Mouse (Mus musculus): ENCODE results near the gene Hs3st2. TPM values are rescaled to one million over a fixed set of nuclear protein-coding genes. Genes with fewer than 3 reads are reported as not detected.

Gene Hs3st2
- polyA plus RNA-seq, 1 experiment from 2014 or later: 0.22 TPM

GRCm38 (mm10) chr7:121411507-121411898, 19.8 kb downstream of the Hs3st2 start:
- H3K4me1 ChIP-seq (ENCODE audit: insufficient read depth): no peaks in the 10 kb centered on the region
- no peaks in the 10 kb centered on the region for H3K27me3 ChIP-seq (ENCODE audit: insufficient read depth, low read length)
- TF ChIP-seq CTCF (IDR thresholded peaks at IDR 0.05; ENCODE audit: low read depth): no peak
- no peaks in the 10 kb centered on the region for H3K9me3 ChIP-seq (ENCODE audit: low read depth, low read length)
- no peaks in the 10 kb centered on the region for H3K36me3 ChIP-seq (ENCODE audit: insufficient read depth)
- no peak for ATAC-seq (ENCODE audit: insufficient read depth)
- no peak overlapping the region for H3K4me3 ChIP-seq (ENCODE audit: low read depth, low read length)
- WGBS: 72% methylated on average over 7 of the region's 7 CpGs
- no peak for DNase-seq
- no peak overlapping the region for H3K9ac ChIP-seq
- H3K4me2 ChIP-seq: no peak overlapping the region
- no peak overlapping the region for H3K27ac ChIP-seq (ENCODE audit: low read depth)

DNA sequence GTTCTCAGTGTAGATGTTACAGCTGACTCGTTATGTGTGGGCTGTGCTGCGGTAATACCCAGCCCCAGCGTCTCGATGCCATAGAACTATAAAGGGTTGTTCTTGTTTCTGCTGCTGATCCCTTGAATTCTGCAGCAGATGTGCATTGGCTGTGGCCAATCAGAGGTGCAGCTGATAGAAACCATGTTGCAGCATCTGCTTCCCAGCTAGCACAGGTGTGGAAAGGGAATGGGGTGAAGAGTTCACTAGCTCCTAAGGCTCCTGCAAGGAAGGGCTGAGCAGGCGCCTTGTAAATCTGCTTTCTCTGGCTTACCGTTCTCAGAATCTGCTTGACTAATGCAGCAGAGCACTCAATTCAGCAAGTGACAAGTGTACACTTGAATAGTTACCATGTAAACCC, 45.2 kb downstream of the Hs3st2 start:
- H3K36me3 ChIP-seq (ENCODE audit: insufficient read depth): no peaks in the 10 kb centered on the region
- TF ChIP-seq CTCF (IDR thresholded peaks at IDR 0.05; ENCODE audit: low read depth): no peak
- no peak overlapping the region for H3K27ac ChIP-seq (ENCODE audit: low read depth)
- ATAC-seq (ENCODE audit: insufficient read depth): no peak
- no peak overlapping the region for H3K9ac ChIP-seq
- no peak for DNase-seq
- no peak overlapping the region for H3K4me2 ChIP-seq
- no peaks in the 10 kb centered on the region for H3K9me3 ChIP-seq (ENCODE audit: low read depth, low read length)
- WGBS: 66% methylated on average over 6 of the region's 6 CpGs
- no peaks in the 10 kb centered on the region for H3K27me3 ChIP-seq (ENCODE audit: insufficient read depth, low read length)
- H3K4me3 ChIP-seq (ENCODE audit: low read depth, low read length): no peak overlapping the region
- H3K4me1 ChIP-seq (ENCODE audit: insufficient read depth): no peaks in the 10 kb centered on the region

DNA sequence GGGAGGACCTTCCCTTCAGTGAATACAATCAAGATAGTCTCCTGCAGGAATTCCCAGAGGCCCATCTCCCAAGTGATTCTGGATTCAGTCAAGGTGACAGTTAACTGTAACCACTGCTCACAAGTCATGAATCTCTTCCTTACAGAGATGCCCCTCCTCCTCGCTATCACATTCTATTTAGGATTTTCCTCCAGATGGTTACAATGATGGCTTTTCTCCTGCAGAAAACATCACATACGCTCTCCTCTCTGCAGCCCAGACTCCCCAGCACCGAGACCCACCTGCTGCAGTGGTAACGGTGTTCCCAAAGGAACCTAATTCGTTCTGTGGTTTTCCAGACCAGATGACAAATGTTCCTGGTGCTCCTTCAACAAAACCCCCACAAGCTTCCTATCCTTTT, 49.5 kb downstream of the Hs3st2 start:
- H3K4me2 ChIP-seq: no peak overlapping the region
- no peak overlapping the region for H3K9ac ChIP-seq
- H3K27me3 ChIP-seq (ENCODE audit: insufficient read depth, low read length): no peaks in the 10 kb centered on the region
- H3K4me3 ChIP-seq (ENCODE audit: low read depth, low read length): no peak overlapping the region
- ATAC-seq (ENCODE audit: insufficient read depth) (no peak), DNase-seq (no peak)
- no peaks in the 10 kb centered on the region for H3K36me3 ChIP-seq (ENCODE audit: insufficient read depth)
- H3K27ac ChIP-seq (ENCODE audit: low read depth): no peak overlapping the region
- no peaks in the 10 kb centered on the region for H3K9me3 ChIP-seq (ENCODE audit: low read depth, low read length)
- WGBS: 77% methylated on average over 5 of the region's 5 CpGs
- H3K4me1 ChIP-seq (ENCODE audit: insufficient read depth): no peaks in the 10 kb centered on the region
- TF ChIP-seq CTCF (IDR thresholded peaks at IDR 0.05; ENCODE audit: low read depth): no peak

GRCm38 (mm10) chr7:121444336-121444735, 52.7 kb downstream of the Hs3st2 start:
- no peak for ATAC-seq (ENCODE audit: insufficient read depth)
- Histone ChIP-seq H3K27me3 (ENCODE audit: insufficient read depth, low read length) (no peaks in the 10 kb centered on the region), H3K4me2 (no peak overlapping the region), H3K9me3 (ENCODE audit: low read depth, low read length) (no peaks in the 10 kb centered on the region), H3K4me1 (ENCODE audit: insufficient read depth) (no peaks in the 10 kb centered on the region), H3K27ac (ENCODE audit: low read depth) (no peak overlapping the region), H3K4me3 (ENCODE audit: low read depth, low read length) (no peak overlapping the region), H3K36me3 (ENCODE audit: insufficient read depth) (no peaks in the 10 kb centered on the region), H3K9ac (no peak overlapping the region)
- no peak for TF ChIP-seq CTCF (IDR thresholded peaks at IDR 0.05; ENCODE audit: low read depth)
- no peak for DNase-seq
- WGBS: 69% methylated on average over 7 of the region's 7 CpGs

DNA sequence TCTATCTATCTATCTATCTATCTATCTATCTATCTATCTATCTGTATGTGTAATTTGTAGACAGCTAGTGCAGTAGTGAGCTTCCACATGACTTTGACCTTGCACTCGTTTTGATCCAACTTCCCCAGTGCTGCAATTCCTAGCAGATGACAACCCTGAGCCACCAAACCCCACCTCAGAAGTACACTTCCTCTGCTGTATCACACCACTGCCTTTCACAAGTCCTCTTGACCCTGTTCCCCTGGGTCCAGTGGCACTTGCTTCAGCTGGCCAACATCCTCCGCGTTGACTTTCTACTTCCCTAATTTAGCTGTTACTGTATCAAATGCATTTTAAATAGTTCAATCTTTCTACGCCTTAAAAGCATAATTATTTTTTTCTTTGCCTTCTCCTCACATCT, 54.6 kb downstream of the Hs3st2 start:
- TF ChIP-seq CTCF (IDR thresholded peaks at IDR 0.05; ENCODE audit: low read depth): no peak
- no peak for DNase-seq
- WGBS: 78% methylated on average over 4 of the region's 4 CpGs

DNA sequence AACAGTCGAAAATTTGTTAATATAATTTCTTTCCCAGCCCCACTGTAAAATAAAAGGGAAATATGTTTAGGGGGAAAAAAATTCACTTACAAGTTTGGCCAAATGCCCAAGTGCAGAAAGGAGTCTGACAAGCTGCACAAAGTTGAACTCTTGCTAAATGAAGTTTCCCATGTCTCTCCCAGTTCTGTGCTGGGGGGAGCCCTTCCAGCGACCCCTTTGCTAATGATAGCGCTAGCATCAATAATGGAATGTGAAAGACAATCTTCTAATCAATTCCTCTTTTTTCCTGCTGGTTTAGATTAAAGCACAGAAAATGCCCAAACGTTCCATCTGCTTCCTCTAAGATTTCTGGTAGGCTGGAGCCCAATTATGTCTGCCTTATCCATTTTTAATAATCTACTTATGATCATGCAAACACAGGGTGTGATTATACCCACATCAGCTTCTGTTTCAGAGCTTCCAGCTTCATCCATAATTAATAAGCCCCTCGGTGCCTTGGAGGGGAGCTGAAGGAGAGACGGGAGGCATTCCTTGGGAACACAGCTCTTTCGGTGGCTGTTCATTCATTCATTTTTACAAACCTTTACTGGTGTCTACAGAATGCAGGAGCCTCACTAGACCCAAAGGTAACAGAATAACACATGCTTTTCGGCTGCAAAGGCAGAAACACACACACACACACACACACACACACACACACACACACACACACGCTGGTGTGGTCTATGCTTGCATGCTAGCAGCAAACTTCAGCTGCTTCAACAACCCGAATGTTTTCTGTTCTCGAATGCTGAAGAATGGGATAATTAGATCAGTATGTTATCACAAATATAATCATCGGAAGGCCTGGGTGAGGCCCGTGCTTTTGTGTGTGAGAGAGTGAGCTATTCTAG, 59.5 kb downstream of the Hs3st2 start:
- no peaks in the 10 kb centered on the region for H3K27me3 ChIP-seq (ENCODE audit: insufficient read depth, low read length)
- no peak overlapping the region for H3K27ac ChIP-seq (ENCODE audit: low read depth)
- ATAC-seq (ENCODE audit: insufficient read depth): no peak
- no peak for TF ChIP-seq CTCF (IDR thresholded peaks at IDR 0.05; ENCODE audit: low read depth)
- no peaks in the 10 kb centered on the region for H3K4me1 ChIP-seq (ENCODE audit: insufficient read depth)
- no peaks in the 10 kb centered on the region for H3K9me3 ChIP-seq (ENCODE audit: low read depth, low read length)
- H3K36me3 ChIP-seq (ENCODE audit: insufficient read depth): no peaks in the 10 kb centered on the region
- no peak overlapping the region for H3K9ac ChIP-seq
- H3K4me2 ChIP-seq: no peak overlapping the region
- DNase-seq: peak; percentile 5
- no peak overlapping the region for H3K4me3 ChIP-seq (ENCODE audit: low read depth, low read length)
- 55% methylated on average over 13 of the region's 13 CpGs for WGBS

More for the DNA sequence above, 54.6 kb downstream of the Hs3st2 start:
- ATAC-seq (ENCODE audit: insufficient read depth): no peak
- Histone ChIP-seq H3K9me3 (ENCODE audit: low read depth, low read length) (no peaks in the 10 kb centered on the region), H3K27me3 (ENCODE audit: insufficient read depth, low read length) (no peaks in the 10 kb centered on the region), H3K4me2 (no peak overlapping the region), H3K27ac (ENCODE audit: low read depth) (no peak overlapping the region), H3K9ac (no peak overlapping the region), H3K36me3 (ENCODE audit: insufficient read depth) (no peaks in the 10 kb centered on the region), H3K4me3 (ENCODE audit: low read depth, low read length) (no peak overlapping the region), H3K4me1 (ENCODE audit: insufficient read depth) (no peaks in the 10 kb centered on the region)

DNA sequence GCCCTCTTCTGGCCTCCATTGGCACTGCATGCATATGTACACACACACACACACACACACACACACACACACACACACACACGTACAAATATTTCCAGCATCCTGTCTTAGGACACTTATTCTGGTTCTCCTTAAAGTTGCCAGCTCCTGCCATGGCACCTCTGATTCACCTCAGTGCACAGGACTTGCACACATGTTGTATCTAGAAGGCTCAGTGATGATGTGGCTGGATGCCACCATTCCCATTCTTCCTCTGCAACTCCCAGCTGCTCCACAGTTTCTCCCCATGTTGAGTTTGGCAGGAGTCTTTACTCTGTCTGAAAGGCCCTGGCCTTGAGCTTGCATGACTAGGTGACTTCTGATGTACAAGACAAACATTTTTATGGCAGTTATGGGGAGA, 65.1 kb downstream of the Hs3st2 start:
- DNase-seq: no peak
- ATAC-seq (ENCODE audit: insufficient read depth): no peak
- Histone ChIP-seq H3K4me1 (ENCODE audit: insufficient read depth) (no peaks in the 10 kb centered on the region), H3K9ac (no peak overlapping the region), H3K4me3 (ENCODE audit: low read depth, low read length) (no peak overlapping the region), H3K36me3 (ENCODE audit: insufficient read depth) (no peaks in the 10 kb centered on the region), H3K9me3 (ENCODE audit: low read depth, low read length) (no peaks in the 10 kb centered on the region), H3K4me2 (no peak overlapping the region), H3K27ac (ENCODE audit: low read depth) (no peak overlapping the region), H3K27me3 (ENCODE audit: insufficient read depth, low read length) (no peaks in the 10 kb centered on the region)
- WGBS: 65% methylated on average over 1 of the region's 1 CpGs
- no peak for TF ChIP-seq CTCF (IDR thresholded peaks at IDR 0.05; ENCODE audit: low read depth)
